Mouse (Mus musculus) embryo, embryonic 9.5 days (tissue): ENCODE results near the gene Aamp.

ENCODE experiments used
- DNase-seq: peaks from one replicate; pipeline ENCODE4 v3.0.0-alpha.2; 2017; ENCODE audit errors: extremely low spot score

Aamp gene

DNA sequence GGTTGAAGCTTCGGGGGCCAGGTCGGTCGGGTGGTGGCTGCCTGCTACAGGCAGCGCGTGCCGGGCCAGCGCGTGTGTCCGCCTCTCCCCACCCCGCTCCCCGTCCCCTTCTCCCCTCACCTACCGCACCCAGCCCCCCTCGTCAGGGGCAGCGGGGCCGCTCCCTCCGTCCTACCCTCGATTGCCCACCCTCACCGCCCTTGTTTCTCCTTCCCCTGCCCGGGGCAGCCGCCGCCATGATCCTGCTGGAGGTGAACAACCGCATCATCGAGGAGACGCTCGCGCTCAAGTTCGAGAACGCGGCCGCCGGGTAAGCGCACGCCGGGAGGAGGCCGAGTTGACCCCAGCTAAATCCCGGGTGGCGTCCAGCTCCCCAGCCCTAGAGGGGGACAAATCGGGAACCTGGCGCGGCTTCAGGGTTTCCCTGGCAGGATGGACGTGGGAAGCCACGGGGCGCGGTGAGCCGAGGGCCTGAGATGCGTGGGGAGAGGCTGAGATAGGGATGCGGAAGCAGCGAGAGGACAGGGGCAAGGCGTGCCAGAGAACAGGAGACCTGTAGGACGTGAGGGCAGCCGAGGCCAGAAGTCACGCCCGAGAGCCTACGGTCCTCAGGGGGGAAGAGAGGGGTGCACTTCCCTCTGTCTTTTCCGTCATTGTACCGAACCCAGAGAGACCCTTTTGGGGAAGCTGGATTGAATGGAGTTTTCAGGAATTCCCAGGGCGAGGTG, 47.8 kb downstream of the Aamp start:
- peak; percentile 62 for DNase-seq

DNA sequence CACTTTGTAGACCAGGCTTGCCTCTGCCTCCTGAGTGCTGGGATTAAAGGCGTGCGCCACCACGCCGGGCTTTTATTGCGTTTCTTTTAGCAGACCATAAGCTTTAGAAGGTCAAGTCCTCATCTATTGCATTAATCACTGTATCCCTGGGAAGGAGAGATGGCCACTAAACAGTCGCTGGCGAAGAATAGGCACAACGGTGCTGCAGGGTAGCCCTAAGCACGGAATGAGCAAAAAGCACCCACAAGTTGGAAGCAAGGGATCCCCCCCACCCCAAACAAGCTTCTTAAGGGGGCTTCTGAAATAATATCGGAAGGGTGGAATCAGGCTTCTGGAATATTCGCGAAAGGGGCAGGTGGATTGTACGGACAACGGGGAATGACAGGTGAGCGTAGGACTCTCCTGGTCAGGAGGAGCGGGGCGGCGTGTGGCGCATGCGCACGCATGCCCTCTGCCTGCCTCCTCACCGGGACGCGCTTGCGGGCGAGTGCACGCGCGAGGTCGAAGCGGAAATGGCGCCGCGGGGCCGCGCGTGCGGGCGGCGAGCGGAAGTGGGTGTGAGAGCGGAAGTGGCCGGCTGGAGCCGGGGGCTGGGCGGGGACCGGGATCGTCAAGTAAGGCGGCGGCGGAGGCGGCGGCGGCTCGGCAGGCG, 48.5 kb downstream of the Aamp start, which contains the start of gene Arpc2:
Gene Arpc2 (plus strand): TSS at position 147 of the 652 bp plus-strand sequence.
- DNase-seq = peak; percentile 96

DNA sequence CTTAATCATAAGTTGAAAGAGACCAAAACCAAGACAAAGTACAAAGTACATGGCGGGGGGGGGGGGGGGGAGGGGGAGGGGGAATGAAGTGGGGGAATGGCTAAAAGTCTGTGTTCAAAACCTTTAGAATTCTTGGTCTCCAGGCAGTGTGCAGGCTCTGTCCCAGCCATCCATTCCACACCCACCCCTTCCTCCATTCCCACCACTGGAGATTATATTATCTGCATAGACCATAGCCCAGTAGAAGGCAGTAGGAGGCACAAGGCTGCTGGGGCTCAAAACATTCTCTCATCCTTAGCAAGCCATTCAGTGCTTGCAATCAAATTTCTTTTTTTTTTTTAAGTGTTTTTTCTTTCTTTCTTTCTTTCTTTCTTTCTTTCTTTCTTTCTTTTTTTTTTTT, 53.5 kb downstream of the Aamp start:
- no peak for DNase-seq

DNA sequence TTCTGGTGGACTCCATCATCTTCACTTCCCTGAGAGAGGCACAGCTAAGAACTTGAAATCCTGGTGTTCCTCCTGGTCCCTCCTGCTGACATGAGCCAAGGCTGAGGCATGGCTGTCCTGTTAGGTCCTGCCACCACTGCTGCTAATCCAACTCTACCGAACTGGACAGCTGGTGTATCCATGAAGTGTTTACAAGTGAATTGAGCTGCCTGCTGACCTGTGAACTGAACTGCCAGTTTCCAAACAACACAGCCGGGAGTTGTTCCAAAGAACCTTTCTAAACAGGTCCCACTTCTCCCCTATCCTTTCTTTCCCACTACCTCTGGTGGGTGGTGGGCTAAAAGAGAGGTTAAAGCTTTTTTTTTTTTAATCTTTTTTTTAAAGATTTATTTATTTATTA, 54.6 kb downstream of the Aamp start:
- DNase-seq = no peak
